Mouse (Mus musculus) liver, adult 2 months (tissue): ENCODE data around the gene Usp2. TPM values are rescaled to one million over a fixed set of nuclear protein-coding genes. Genes with fewer than 3 reads are reported as not detected.

Experiments
- DNase-seq: peaks from one replicate; pipeline ENCODE4 v3.0.0-alpha.2; 2011; ENCODE audit warnings: low read depth, low spot score; ENCODE audit errors: extremely low read depth
- H3K27ac ChIP-seq: fragments of 200-500 bp; replicated peaks from 2 replicates; pipeline ENCODE4 v1.5.1; 2012; ENCODE audit warnings: low read depth, mild to moderate bottlenecking, control low read depth, inconsistent platforms, low read length; ENCODE audit not compliant: insufficient read depth
- H3K27me3 ChIP-seq: fragments of 200-500 bp; 2 replicates; pipeline ENCODE4 v1.6.1; 2012; ENCODE audit warnings: mild to moderate bottlenecking, moderate library complexity, low read length, inconsistent platforms; ENCODE audit not compliant: control insufficient read depth, insufficient read depth
- H3K36me3 ChIP-seq: fragments of 200-500 bp; 2 replicates; pipeline ENCODE4 v1.6.1; 2012; ENCODE audit warnings: low read length, inconsistent platforms; ENCODE audit not compliant: control insufficient read depth, insufficient read depth
- H3K4me1 ChIP-seq: fragments of 200-500 bp; 2 replicates; pipeline ENCODE4 v1.6.1; 2011; ENCODE audit warnings: low read length; ENCODE audit not compliant: control insufficient read depth, insufficient read depth
- H3K4me3 ChIP-seq: fragments of 200-500 bp; 2 replicates; pipeline ENCODE4 v1.5.1; 2011; ENCODE audit warnings: low read depth, mild to moderate bottlenecking, control low read depth, low read length, moderate library complexity; ENCODE audit not compliant: insufficient read depth
- H3K79me2 ChIP-seq: fragments of 200-500 bp; 2 replicates; pipeline ENCODE4 v1.6.1; 2012; ENCODE audit warnings: inconsistent platforms, mild to moderate bottlenecking, low read length, moderate library complexity; ENCODE audit not compliant: control insufficient read depth, insufficient read depth
- H3K9ac ChIP-seq: fragments of 200-500 bp; 2 replicates; pipeline ENCODE4 v1.6.1; 2012; ENCODE audit warnings: low read depth, mild to moderate bottlenecking, control low read depth, inconsistent platforms, low read length
- CTCF ChIP-seq: fragments of 200-500 bp; IDR thresholded peaks from 2 replicates; pipeline ENCODE4 v1.5.1; 2011; ENCODE audit warnings: low read depth, low read length, control low read depth
- POLR2A ChIP-seq: fragments of 200-500 bp; IDR thresholded peaks from 2 replicates; pipeline ENCODE4 v1.6.1; 2011; ENCODE audit warnings: low read length, control low read depth; ENCODE audit not compliant: insufficient read depth; ENCODE audit errors: extremely low read depth
- WGBS: fragments of 180-500 bp; shearing (Covaris S2); methylation state at CpG from one replicate; pipeline ENCODE4 v1.1.7; 2018; 5-methylcytosine and 5-hydroxymethylcytosine counted together
- polyA plus RNA-seq: library from polyadenylated mRNA; depleted of rRNA; stranded (reverse); fragments of >200 nt; gene quantifications from 2 replicates; pipeline ENCODE4 v1.2.3, GENCODE M21; 2012
- total RNA-seq: library from RNA; depleted of rRNA; stranded (reverse); fragments of >200 nt; gene quantifications from 2 replicates; pipeline ENCODE4 v1.2.3, GENCODE M21; 2014

The Usp2 gene
- total and polyA plus RNA-seq, 2 experiments: 3.1 to 13.6 TPM

- TF ChIP-seq POLR2A (no peak), CTCF (no peak)
- peak; percentile 84 for DNase-seq
- Histone ChIP-seq H3K4me1 (peaks cover 27% of the 10 kb centered on the region), H3K79me2 (peaks cover 6% of the 10 kb centered on the region; the same call in 1 of the 2 replicates), H3K36me3 (no peaks in the 10 kb centered on the region), H3K27me3 (no peaks in the 10 kb centered on the region), H3K4me3 (peak overlapping the region; percentile 10; the same call in 1 of the 2 replicates), H3K9ac (peak overlapping the region; percentile 23), H3K27ac (peak overlapping the region; percentile 96)
- 9% methylated on average over 23 of the region's 23 CpGs for WGBS
These were observed 16.7 kb downstream of the Usp2 start for GRCm38 (mm10) chr9:44083392-44084121.

- 3% methylated on average over 14 of the region's 14 CpGs for WGBS
- DNase-seq: peak; percentile 78
- H3K4me1 ChIP-seq: peaks cover 23% of the 10 kb centered on the region
- H3K27me3 ChIP-seq: no peaks in the 10 kb centered on the region
- H3K36me3 ChIP-seq: no peaks in the 10 kb centered on the region
- peak overlapping the region; percentile 54 for H3K4me3 ChIP-seq
- H3K27ac ChIP-seq: peak overlapping the region; percentile 96
- no peak for TF ChIP-seq CTCF
- TF ChIP-seq POLR2A: no peak
- H3K79me2 ChIP-seq: peaks cover 6% of the 10 kb centered on the region; the same call in 1 of the 2 replicates
- peak overlapping the region; percentile 70 for H3K9ac ChIP-seq
These were observed 17.4 kb downstream of the Usp2 start for GRCm38 (mm10) chr9:44084236-44084635.

GRCm38 (mm10) chr9:44084659-44085229, 17.9 kb downstream of the Usp2 start:
- Histone ChIP-seq H3K27ac (peak overlapping the region; percentile 96), H3K4me1 (peaks cover 19% of the 10 kb centered on the region), H3K79me2 (peaks cover 6% of the 10 kb centered on the region; the same call in 1 of the 2 replicates), H3K36me3 (peaks cover under 1% of the 10 kb centered on the region; the same call in 1 of the 2 replicates), H3K4me3 (peak overlapping the region; percentile 84), H3K9ac (peak overlapping the region; percentile 97), H3K27me3 (no peaks in the 10 kb centered on the region)
- under 1% methylated on average over 60 of the region's 62 CpGs for WGBS
- TF ChIP-seq POLR2A (peak; percentile 94), CTCF (no peak)
- peak; percentile 68 for DNase-seq

GRCm38 (mm10) chr9:44085276-44085675, 18.5 kb downstream of the Usp2 start:
- Histone ChIP-seq H3K27me3 (no peaks in the 10 kb centered on the region), H3K36me3 (peaks cover 6% of the 10 kb centered on the region; the same call in 1 of the 2 replicates), H3K9ac (peak overlapping the region; percentile 97), H3K4me3 (peak overlapping the region; percentile 84), H3K27ac (peak overlapping the region; percentile 95), H3K4me1 (peaks cover 19% of the 10 kb centered on the region), H3K79me2 (peaks cover 6% of the 10 kb centered on the region; the same call in 1 of the 2 replicates)
- no peak for DNase-seq
- TF ChIP-seq POLR2A: no peak
- no peak for TF ChIP-seq CTCF
- WGBS: 9% methylated on average over 10 of the region's 10 CpGs

- Histone ChIP-seq H3K4me1 (peaks cover 19% of the 10 kb centered on the region), H3K27me3 (no peaks in the 10 kb centered on the region)
- WGBS: 22% methylated on average over 15 of the region's 15 CpGs
These were observed 19.2 kb downstream of the Usp2 start for GRCm38 (mm10) chr9:44085741-44086665.

More at GRCm38 (mm10) chr9:44085741-44086665, 19.2 kb downstream of the Usp2 start:
- no peak for TF ChIP-seq POLR2A
- TF ChIP-seq CTCF: no peak
- Histone ChIP-seq H3K36me3 (peaks cover 7% of the 10 kb centered on the region; the same call in 1 of the 2 replicates), H3K79me2 (peaks cover 6% of the 10 kb centered on the region; the same call in 1 of the 2 replicates), H3K4me3 (peak overlapping the region; percentile 70), H3K9ac (peak overlapping the region; percentile 97), H3K27ac (peak overlapping the region; percentile 95)
- peak; percentile 89 for DNase-seq
